Mouse (Mus musculus) E14TG2a.4 (cell line): ENCODE measurements at regions not wholly inside any gene's neighbourhood (a gene's known extent, or its start where the extent isn't known, plus 50 kb on each side); places are given as distances from the start of the nearest gene placed in this dataset.

Experiments used
- CTCF ChIP-seq: conservative IDR thresholded peaks from 2 replicates; pipeline ENCODE4 v1.5.1; 2014; ENCODE audit warnings: low read length
- NANOG ChIP-seq: IDR thresholded peaks from 2 replicates; pipeline ENCODE4 v1.6.1; 2014; ENCODE audit warnings: borderline replicate concordance, low read length, mixed read lengths
- POU5F1 ChIP-seq: IDR thresholded peaks from 2 replicates; pipeline ENCODE4 v1.6.1; 2014; ENCODE audit warnings: low read length, borderline replicate concordance

GRCm38 (mm10) chr2:106213740-106214139 is 210.4 kb upstream of the Dnajc24 start:
- TF ChIP-seq CTCF, result no peak
- no peak for TF ChIP-seq NANOG
- no peak for TF ChIP-seq POU5F1
